Mouse (Mus musculus): ENCODE results near the gene Actl6a. TPM values are rescaled to one million over a fixed set of nuclear protein-coding genes. Genes with fewer than 3 reads are reported as not detected.

The Actl6a gene
- total and polyA plus RNA-seq, 2 experiments from 2014 or later, result 42.2 to 52.9 TPM

GRCm38 (mm10) chr3:32763902-32764301 is 57.8 kb downstream of the Actl6a start:
- ATAC-seq (no peak), DNase-seq (ENCODE audit: low spot score) (no peak)
- no peak overlapping the region for H3K9ac ChIP-seq (replicated peaks; ENCODE audit: low read length)
- H3K4me1 ChIP-seq (ENCODE audit: insufficient read depth, low read length), result no peaks in the 10 kb centered on the region
- H3K36me3 ChIP-seq (ENCODE audit: insufficient read depth, low read length), result no peaks in the 10 kb centered on the region
- no peak overlapping the region for H3K27ac ChIP-seq
- no peak overlapping the region for H3K4me2 ChIP-seq (ENCODE audit: low read depth, low read length)
- WGBS, result 49% methylated on average over 7 of the region's 7 CpGs
- no peaks in the 10 kb centered on the region for H3K9me3 ChIP-seq (ENCODE audit: low read length)
- TF ChIP-seq CTCF (IDR thresholded peaks at IDR 0.05; ENCODE audit: low read depth), result no peak
- H3K27me3 ChIP-seq (ENCODE audit: insufficient read depth, low read length), result no peaks in the 10 kb centered on the region
- H3K4me3 ChIP-seq (ENCODE audit: low read length), result no peak overlapping the region

DNA sequence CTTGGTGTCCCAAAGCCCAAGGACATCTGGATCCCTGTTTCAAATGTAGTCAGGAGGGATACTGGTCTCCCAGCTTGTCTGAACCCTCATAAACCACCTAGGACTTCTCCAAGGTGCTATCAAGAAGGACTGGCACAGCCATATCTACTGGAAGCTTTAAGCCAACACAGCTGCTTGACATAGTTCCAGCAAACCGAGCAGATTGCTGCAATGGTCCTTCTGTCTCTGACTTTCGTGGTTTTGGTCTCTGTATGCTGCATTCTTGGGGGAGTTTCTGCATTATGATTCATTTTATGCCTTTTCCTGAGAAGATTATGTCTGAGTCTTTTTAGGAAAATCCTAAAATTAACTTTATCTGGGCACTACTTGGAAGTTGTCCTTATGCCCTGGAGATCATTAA is 64.7 kb downstream of the Actl6a start:
- ATAC-seq, result no peak
- Histone ChIP-seq H3K9me3 (ENCODE audit: low read length) (no peaks in the 10 kb centered on the region), H3K4me1 (ENCODE audit: insufficient read depth, low read length) (no peaks in the 10 kb centered on the region), H3K27ac (no peak overlapping the region), H3K36me3 (ENCODE audit: insufficient read depth, low read length) (no peaks in the 10 kb centered on the region), H3K4me3 (ENCODE audit: low read length) (no peak overlapping the region), H3K4me2 (ENCODE audit: low read depth, low read length) (no peak overlapping the region), H3K9ac (replicated peaks; ENCODE audit: low read length) (no peak overlapping the region), H3K27me3 (ENCODE audit: insufficient read depth, low read length) (no peaks in the 10 kb centered on the region)
- TF ChIP-seq CTCF (IDR thresholded peaks at IDR 0.05; ENCODE audit: low read depth), result no peak
- DNase-seq (ENCODE audit: low spot score), result no peak
- WGBS, result 80% methylated on average over 2 of the region's 2 CpGs

Other genes with a start within 250 kb of the Actl6a start
- not detected in 2 replicates for gene Kcnmb3, start 214.1 kb upstream of the Actl6a start, total RNA-seq (2014; rRNA removed)
- 0.10 TPM in 1 of 2 replicates, not detected in the other for gene Kcnmb3, start 214.1 kb upstream of the Actl6a start, polyA plus RNA-seq (2015; fragmentation: Nextera tagmentation; extraction: Ambion mirVana)
- gene Zfp639, start 196.0 kb upstream of the Actl6a start, total RNA-seq (2014; rRNA removed), result 50.9 and 51.3 TPM in 2 replicates
- 36.3 and 37.8 TPM in 2 replicates for gene Zfp639, start 196.0 kb upstream of the Actl6a start, polyA plus RNA-seq (2015; fragmentation: Nextera tagmentation; extraction: Ambion mirVana)
- gene Mfn1, start 176.8 kb upstream of the Actl6a start, total RNA-seq (2014; rRNA removed), result 43.2 and 45.9 TPM in 2 replicates
- 46.9 and 47.0 TPM in 2 replicates for gene Mfn1, start 176.8 kb upstream of the Actl6a start, polyA plus RNA-seq (2015; fragmentation: Nextera tagmentation; extraction: Ambion mirVana)
- gene Gnb4, start 89.7 kb upstream of the Actl6a start, total RNA-seq (2014; rRNA removed), result 124 and 138 TPM in 2 replicates
- gene Gnb4, start 89.7 kb upstream of the Actl6a start, polyA plus RNA-seq (2015; fragmentation: Nextera tagmentation; extraction: Ambion mirVana), result 123 and 124 TPM in 2 replicates
- gene Ndufb5, start 30.7 kb downstream of the Actl6a start, total RNA-seq (2014; rRNA removed), result 494 and 640 TPM in 2 replicates
- gene Ndufb5, start 30.7 kb downstream of the Actl6a start, polyA plus RNA-seq (2015; fragmentation: Nextera tagmentation; extraction: Ambion mirVana), result 397 and 399 TPM in 2 replicates
- gene Mrpl47, start 31.3 kb downstream of the Actl6a start, total RNA-seq (2014; rRNA removed), result 4.4 and 7.5 TPM in 2 replicates
- gene Mrpl47, start 31.3 kb downstream of the Actl6a start, polyA plus RNA-seq (2015; fragmentation: Nextera tagmentation; extraction: Ambion mirVana), result 27.7 and 29.1 TPM in 2 replicates
- gene Usp13, start 111.2 kb downstream of the Actl6a start, total RNA-seq (2014; rRNA removed), result 8.5 and 10.5 TPM in 2 replicates
- gene Usp13, start 111.2 kb downstream of the Actl6a start, polyA plus RNA-seq (2015; fragmentation: Nextera tagmentation; extraction: Ambion mirVana), result 13.1 and 14.2 TPM in 2 replicates

All from hindbrain, postnatal 0 days (tissue).